Mouse (Mus musculus) thymus, postnatal 0 days (tissue): ENCODE results near the gene Ptn. TPM values are rescaled to one million over a fixed set of nuclear protein-coding genes. Genes with fewer than 3 reads are reported as not detected.

Source experiments
- microRNA-seq: library from miRNA; unstranded; fragments of <30 nt; microRNA quantifications from one replicate; pipeline ENCODE4, GENCODE M21; 2016; ENCODE audit warnings: borderline number of aligned reads
- polyA plus RNA-seq: library from polyadenylated mRNA; unstranded; fragments of >200 nt; fragmentation: Nextera tagmentation; extraction: Ambion mirVana; gene quantifications from 2 replicates; pipeline ENCODE4 v1.2.1, GENCODE M21; 2015

Ptn gene
- polyA plus RNA-seq, 1 experiment from 2014 or later, result 69.8 TPM

Small RNA genes within 50 kb of the gene (microRNA-seq; reads per million reads assigned to microRNA genes)
- not detected for gene Gm25111
